Mouse (Mus musculus) embryonic facial prominence, embryonic 12.5 days (tissue): ENCODE measurements around the gene Arhgap35. TPM values are rescaled to one million over a fixed set of nuclear protein-coding genes. Genes with fewer than 3 reads are reported as not detected.

Source experiments
- ATAC-seq: fragments of 200-750 bp; cut with Nextera tagmentation; 2 replicates; pipeline ENCODE4 v1.8.0; 2017; ENCODE audit not compliant: insufficient number of reproducible peaks, insufficient read depth, low FRiP score, low TSS enrichment
- H3K27ac ChIP-seq: fragments of 300-500 bp; sonication (generic); 2 replicates; pipeline ENCODE4 v1.5.1; 2016; ENCODE audit warnings: mild to moderate bottlenecking
- H3K27me3 ChIP-seq: fragments of 300-500 bp; sonication (generic); 2 replicates; pipeline ENCODE4 v1.6.1; 2016; ENCODE audit warnings: mild to moderate bottlenecking, moderate library complexity
- H3K36me3 ChIP-seq: fragments of 300-500 bp; sonication (generic); 2 replicates; pipeline ENCODE4 v1.6.1; 2016; ENCODE audit warnings: mild to moderate bottlenecking
- H3K4me1 ChIP-seq: fragments of 300-500 bp; sonication (generic); 2 replicates; pipeline ENCODE4 v1.6.1; 2016
- H3K4me2 ChIP-seq: fragments of 300-500 bp; sonication (generic); replicated peaks from 2 replicates; pipeline ENCODE4 v1.6.1; 2016; ENCODE audit warnings: mild to moderate bottlenecking, moderate library complexity
- H3K4me3 ChIP-seq: fragments of 300-500 bp; sonication (generic); 2 replicates; pipeline ENCODE4 v1.5.1; 2016; ENCODE audit warnings: mild to moderate bottlenecking
- H3K9ac ChIP-seq: fragments of 300-500 bp; sonication (generic); 2 replicates; pipeline ENCODE4 v1.6.1; 2016; ENCODE audit warnings: mild to moderate bottlenecking, moderate library complexity
- H3K9me3 ChIP-seq: fragments of 300-500 bp; sonication (generic); 2 replicates; pipeline ENCODE4 v1.6.1; 2016; ENCODE audit warnings: mild to moderate bottlenecking, moderate library complexity
- WGBS: fragments of 180-500 bp; shearing (Covaris S2); methylation state at CpG from one replicate; pipeline ENCODE4 v1.1.7; 2016; 5-methylcytosine and 5-hydroxymethylcytosine counted together
- polyA plus RNA-seq: library from polyadenylated mRNA; unstranded; fragments of >200 nt; fragmentation: Nextera tagmentation; extraction: Ambion mirVana; gene quantifications from 2 replicates; pipeline ENCODE4 v1.2.1, GENCODE M21; 2016

The Arhgap35 gene
- polyA plus RNA-seq, 1 experiment from 2014 or later: 32.6 TPM

GRCm38 (mm10) chr7:16601683-16602102 lies 13.1 kb downstream of the Arhgap35 start:
- H3K9ac ChIP-seq: no peak overlapping the region
- no peak for ATAC-seq
- no peak overlapping the region for H3K4me3 ChIP-seq
- WGBS: 31% methylated on average over 4 of the region's 4 CpGs
- H3K27me3 ChIP-seq: no peaks in the 10 kb centered on the region
- H3K4me2 ChIP-seq: no peak overlapping the region
- H3K4me1 ChIP-seq: peaks cover 12% of the 10 kb centered on the region; the same call in 1 of the 2 replicates
- 0 out of 2 replicates have a peak, but pooled peaks cover 4% of the 10 kb centered on the region for H3K36me3 ChIP-seq
- H3K9me3 ChIP-seq: no peaks in the 10 kb centered on the region
- no peak overlapping the region for H3K27ac ChIP-seq

- no peak overlapping the region for H3K4me2 ChIP-seq
- H3K9ac ChIP-seq: no peak overlapping the region
- no peak for ATAC-seq
- H3K27me3 ChIP-seq: no peaks in the 10 kb centered on the region
- 78% methylated on average over 2 of the region's 2 CpGs for WGBS
- no peaks in the 10 kb centered on the region for H3K9me3 ChIP-seq
- no peak overlapping the region for H3K4me3 ChIP-seq
- H3K36me3 ChIP-seq: peaks cover 10% of the 10 kb centered on the region
- peaks cover 12% of the 10 kb centered on the region; the same call in 1 of the 2 replicates for H3K4me1 ChIP-seq
- no peak overlapping the region for H3K27ac ChIP-seq
These were observed 15.8 kb downstream of the Arhgap35 start for GRCm38 (mm10) chr7:16599006-16599405.

GRCm38 (mm10) chr7:16591292-16591691 lies 23.5 kb downstream of the Arhgap35 start:
- ATAC-seq: no peak
- 80% methylated on average over 1 of the region's 1 CpGs for WGBS
- peaks cover 8% of the 10 kb centered on the region for H3K36me3 ChIP-seq
- H3K9ac ChIP-seq: no peak overlapping the region
- no peaks in the 10 kb centered on the region for H3K9me3 ChIP-seq
- H3K4me1 ChIP-seq: no peaks in the 10 kb centered on the region
- no peak overlapping the region for H3K4me2 ChIP-seq
- H3K27ac ChIP-seq: no peak overlapping the region
- H3K27me3 ChIP-seq: no peaks in the 10 kb centered on the region
- H3K4me3 ChIP-seq: no peak overlapping the region

- Histone ChIP-seq H3K4me3 (no peak overlapping the region), H3K9ac (no peak overlapping the region), H3K27me3 (no peaks in the 10 kb centered on the region), H3K27ac (no peak overlapping the region), H3K9me3 (no peaks in the 10 kb centered on the region), H3K4me1 (0 out of 2 replicates have a peak, but pooled peaks cover 5% of the 10 kb centered on the region), H3K36me3 (no peaks in the 10 kb centered on the region), H3K4me2 (no peak overlapping the region)
- ATAC-seq: no peak
- 92% methylated on average over 3 of the region's 3 CpGs for WGBS
These were observed 27.1 kb downstream of the Arhgap35 start for GRCm38 (mm10) chr7:16587649-16588048.

- Histone ChIP-seq H3K4me1 (peaks cover 12% of the 10 kb centered on the region; the same call in 1 of the 2 replicates), H3K27ac (no peak overlapping the region), H3K4me2 (no peak overlapping the region), H3K9ac (no peak overlapping the region), H3K27me3 (no peaks in the 10 kb centered on the region), H3K9me3 (no peaks in the 10 kb centered on the region), H3K4me3 (no peak overlapping the region), H3K36me3 (no peaks in the 10 kb centered on the region)
- no peak for ATAC-seq
These were observed 30.4 kb downstream of the Arhgap35 start for GRCm38 (mm10) chr7:16584384-16584783.

- Histone ChIP-seq H3K4me1 (peaks cover 12% of the 10 kb centered on the region; the same call in 1 of the 2 replicates), H3K9me3 (no peaks in the 10 kb centered on the region), H3K27me3 (no peaks in the 10 kb centered on the region), H3K9ac (no peak overlapping the region), H3K4me3 (no peak overlapping the region), H3K36me3 (no peaks in the 10 kb centered on the region), H3K27ac (no peak overlapping the region), H3K4me2 (no peak overlapping the region)
- WGBS: 87% methylated on average over 1 of the region's 1 CpGs
- ATAC-seq: no peak
These were observed 31.0 kb downstream of the Arhgap35 start for GRCm38 (mm10) chr7:16583775-16584174.

- WGBS: 78% methylated on average over 3 of the region's 3 CpGs
- Histone ChIP-seq H3K9ac (no peak overlapping the region), H3K4me3 (no peak overlapping the region), H3K27me3 (no peaks in the 10 kb centered on the region), H3K27ac (no peak overlapping the region), H3K36me3 (no peaks in the 10 kb centered on the region), H3K4me2 (no peak overlapping the region), H3K4me1 (peaks cover 12% of the 10 kb centered on the region; the same call in 1 of the 2 replicates), H3K9me3 (no peaks in the 10 kb centered on the region)
- ATAC-seq: no peak
These were observed 32.5 kb downstream of the Arhgap35 start for GRCm38 (mm10) chr7:16582299-16582698.

- H3K9me3 ChIP-seq: no peaks in the 10 kb centered on the region
- no peak overlapping the region for H3K4me2 ChIP-seq
- H3K4me1 ChIP-seq: peaks cover 13% of the 10 kb centered on the region; the same call in 1 of the 2 replicates
- no peaks in the 10 kb centered on the region for H3K27me3 ChIP-seq
- H3K9ac ChIP-seq: no peak overlapping the region
- 54% methylated on average over 13 of the region's 13 CpGs for WGBS
- H3K4me3 ChIP-seq: no peak overlapping the region
- ATAC-seq: no peak
- H3K27ac ChIP-seq: no peak overlapping the region; the same call in 1 of the 2 replicates
- H3K36me3 ChIP-seq: no peaks in the 10 kb centered on the region
These were observed 33.3 kb downstream of the Arhgap35 start for GRCm38 (mm10) chr7:16581276-16582100.

- Histone ChIP-seq H3K9ac (no peak overlapping the region), H3K36me3 (no peaks in the 10 kb centered on the region), H3K9me3 (no peaks in the 10 kb centered on the region), H3K4me2 (no peak overlapping the region), H3K27me3 (no peaks in the 10 kb centered on the region), H3K27ac (no peak overlapping the region), H3K4me1 (peaks cover 11% of the 10 kb centered on the region; the same call in 1 of the 2 replicates), H3K4me3 (no peak overlapping the region)
- ATAC-seq: no peak
- WGBS: 60% methylated on average over 1 of the region's 1 CpGs
These were observed 38.1 kb downstream of the Arhgap35 start for GRCm38 (mm10) chr7:16576719-16577118.

- Histone ChIP-seq H3K27me3 (no peaks in the 10 kb centered on the region), H3K36me3 (no peaks in the 10 kb centered on the region), H3K27ac (no peak overlapping the region), H3K9me3 (no peaks in the 10 kb centered on the region), H3K4me3 (no peak overlapping the region), H3K4me1 (peaks cover 3% of the 10 kb centered on the region; the same call in 1 of the 2 replicates), H3K9ac (no peak overlapping the region), H3K4me2 (no peak overlapping the region)
- WGBS: 94% methylated on average over 1 of the region's 1 CpGs
- ATAC-seq: no peak
These were observed 43.6 kb downstream of the Arhgap35 start for GRCm38 (mm10) chr7:16571191-16571590.

- H3K4me1 ChIP-seq: no peaks in the 10 kb centered on the region; the same call in 1 of the 2 replicates
- no peak overlapping the region for H3K4me3 ChIP-seq
- WGBS: 91% methylated on average over 1 of the region's 1 CpGs
- H3K9ac ChIP-seq: no peak overlapping the region
- no peaks in the 10 kb centered on the region for H3K27me3 ChIP-seq
- H3K4me2 ChIP-seq: no peak overlapping the region
- H3K36me3 ChIP-seq: 0 out of 2 replicates have a peak, but pooled peaks cover under 1% of the 10 kb centered on the region
- H3K27ac ChIP-seq: no peak overlapping the region
- ATAC-seq: no peak
- no peaks in the 10 kb centered on the region for H3K9me3 ChIP-seq
These were observed 44.1 kb downstream of the Arhgap35 start for GRCm38 (mm10) chr7:16570737-16571136.

- H3K27ac ChIP-seq: no peak overlapping the region
- H3K27me3 ChIP-seq: no peaks in the 10 kb centered on the region
- no peaks in the 10 kb centered on the region for H3K9me3 ChIP-seq
- H3K4me2 ChIP-seq: no peak overlapping the region
- no peak overlapping the region for H3K4me3 ChIP-seq
- H3K4me1 ChIP-seq: no peaks in the 10 kb centered on the region
- no peak for ATAC-seq
- H3K9ac ChIP-seq: no peak overlapping the region
- H3K36me3 ChIP-seq: peaks cover 54% of the 10 kb centered on the region
- 85% methylated on average over 8 of the region's 8 CpGs for WGBS
These were observed 50.3 kb downstream of the Arhgap35 start for GRCm38 (mm10) chr7:16564491-16564890.
